Mouse (Mus musculus) heart, embryonic 11.5 days (tissue): ENCODE data around the gene Chd2. TPM values are rescaled to one million over a fixed set of nuclear protein-coding genes. Genes with fewer than 3 reads are reported as not detected.
"Not testable (repeated sequence)": the region's sequence is repeated elsewhere in the genome, so short reads cannot be mapped to it uniquely, and the experiment has no call there.

Source experiments
- ATAC-seq: fragments of 200-750 bp; cut with Nextera tagmentation; replicated peaks from 2 replicates; pipeline ENCODE4 v1.8.0; 2017; ENCODE audit warnings: moderate library complexity; ENCODE audit not compliant: insufficient number of reproducible peaks, low FRiP score, low TSS enrichment
- H3K27ac ChIP-seq: fragments of 300-500 bp; sonication (generic); 2 replicates; pipeline ENCODE4 v1.5.1; 2014; ENCODE audit warnings: mild to moderate bottlenecking, low read depth, low read length
- H3K27me3 ChIP-seq: fragments of 300-500 bp; sonication (generic); 2 replicates; pipeline ENCODE4 v1.6.1; 2014; ENCODE audit warnings: mild to moderate bottlenecking, low read length, mixed read lengths; ENCODE audit not compliant: control insufficient read depth, insufficient read depth
- H3K36me3 ChIP-seq: fragments of 300-500 bp; sonication (generic); 2 replicates; pipeline ENCODE4 v1.6.1; 2014; ENCODE audit warnings: mild to moderate bottlenecking, low read length, moderate library complexity, mixed read lengths; ENCODE audit not compliant: control insufficient read depth, insufficient read depth
- H3K4me1 ChIP-seq: fragments of 300-500 bp; sonication (generic); 2 replicates; pipeline ENCODE4 v1.6.1; 2014; ENCODE audit warnings: low read length; ENCODE audit not compliant: control insufficient read depth, insufficient read depth
- H3K4me2 ChIP-seq: fragments of 300-500 bp; sonication (generic); 2 replicates; pipeline ENCODE4 v1.6.1; 2014; ENCODE audit warnings: mild to moderate bottlenecking, moderate library complexity
- H3K4me3 ChIP-seq: fragments of 300-500 bp; sonication (generic); 2 replicates; pipeline ENCODE4 v1.5.1; 2014; ENCODE audit warnings: low read depth, low read length
- H3K9ac ChIP-seq: fragments of 300-500 bp; sonication (generic); 2 replicates; pipeline ENCODE4 v1.6.1; 2014; ENCODE audit warnings: mild to moderate bottlenecking, low read depth, low read length, moderate library complexity
- H3K9me3 ChIP-seq: fragments of 300-500 bp; sonication (generic); replicated peaks from 2 replicates; pipeline ENCODE4 v1.6.1; 2016; ENCODE audit warnings: low read length; ENCODE audit not compliant: control insufficient read depth
- WGBS: fragments of 180-500 bp; shearing (Covaris S2); extraction: QIAGEN DNeasy Blood & Tissue Kit; methylation state at CpG from one replicate; pipeline ENCODE4 v1.1.7; 2014; ENCODE audit not compliant: insufficient replicate concordance; 5-methylcytosine and 5-hydroxymethylcytosine counted together
- polyA plus RNA-seq: library from polyadenylated mRNA; unstranded; fragments of >200 nt; fragmentation: Nextera tagmentation; extraction: Ambion mirVana; gene quantifications from 2 replicates; pipeline ENCODE4 v1.2.1, GENCODE M21; 2014

The Chd2 gene
- polyA plus RNA-seq, 1 experiment from 2014 or later: 45.6 TPM

- Histone ChIP-seq H3K4me3 (no peak overlapping the region), H3K9me3 (no peaks in the 10 kb centered on the region)
- 23% methylated on average over 13 of the region's 13 CpGs for WGBS
Measured at GRCm38 (mm10) chr7:73584009-73584995, 42.7 kb upstream of the Chd2 start.

GRCm38 (mm10) chr7:73583400-73583799 is 41.8 kb upstream of the Chd2 start:
- Histone ChIP-seq H3K36me3 (no peaks in the 10 kb centered on the region), H3K4me2 (no peak overlapping the region), H3K9ac (no peak overlapping the region), H3K27me3 (no peaks in the 10 kb centered on the region), H3K4me3 (no peak overlapping the region), H3K27ac (peak overlapping the region; percentile 87; the same call in 1 of the 2 replicates), H3K9me3 (no peaks in the 10 kb centered on the region), H3K4me1 (peaks cover 28% of the 10 kb centered on the region)
- WGBS: 76% methylated on average over 7 of the region's 7 CpGs
- no peak for ATAC-seq

More at GRCm38 (mm10) chr7:73584009-73584995, 42.7 kb upstream of the Chd2 start:
- ATAC-seq: peak; percentile 43
- H3K27me3 ChIP-seq: no peaks in the 10 kb centered on the region
- no peaks in the 10 kb centered on the region for H3K36me3 ChIP-seq
- H3K9ac ChIP-seq: no peak overlapping the region
- H3K27ac ChIP-seq: peak overlapping the region; percentile 87
- H3K4me1 ChIP-seq: peaks cover 27% of the 10 kb centered on the region
- peak overlapping the region; percentile 37 for H3K4me2 ChIP-seq

- H3K4me1 ChIP-seq: peaks cover 30% of the 10 kb centered on the region
- no peaks in the 10 kb centered on the region for H3K9me3 ChIP-seq
- H3K4me3 ChIP-seq: no peak overlapping the region
- no peak for ATAC-seq
- H3K27ac ChIP-seq: no peak overlapping the region
- 56% methylated on average over 6 of the region's 6 CpGs for WGBS
- no peak overlapping the region for H3K4me2 ChIP-seq
- no peaks in the 10 kb centered on the region for H3K27me3 ChIP-seq
- H3K36me3 ChIP-seq: no peaks in the 10 kb centered on the region
- H3K9ac ChIP-seq: no peak overlapping the region
Measured at GRCm38 (mm10) chr7:73581836-73582375, 40.3 kb upstream of the Chd2 start.

GRCm38 (mm10) chr7:73579072-73579731 is 37.6 kb upstream of the Chd2 start:
- H3K27ac ChIP-seq: peak overlapping the region; percentile 55
- H3K4me3 ChIP-seq: no peak overlapping the region
- H3K9ac ChIP-seq: no peak overlapping the region
- 65% methylated on average over 8 of the region's 8 CpGs for WGBS
- H3K27me3 ChIP-seq: no peaks in the 10 kb centered on the region
- H3K9me3 ChIP-seq: no peaks in the 10 kb centered on the region
- H3K4me1 ChIP-seq: peaks cover 14% of the 10 kb centered on the region
- no peak overlapping the region for H3K4me2 ChIP-seq
- no peaks in the 10 kb centered on the region for H3K36me3 ChIP-seq
- ATAC-seq: no peak

GRCm38 (mm10) chr7:73577888-73578421 is 36.3 kb upstream of the Chd2 start:
- Histone ChIP-seq H3K4me3 (no peak overlapping the region), H3K27ac (0 out of 2 replicates have a peak overlapping the region, but pooled peaks have one; percentile 25), H3K4me2 (no peak overlapping the region), H3K36me3 (no peaks in the 10 kb centered on the region), H3K4me1 (peaks cover 11% of the 10 kb centered on the region), H3K9ac (no peak overlapping the region), H3K9me3 (no peaks in the 10 kb centered on the region), H3K27me3 (no peaks in the 10 kb centered on the region)
- 67% methylated on average over 6 of the region's 6 CpGs for WGBS
- no peak for ATAC-seq

GRCm38 (mm10) chr7:73576101-73576936 is 34.7 kb upstream of the Chd2 start:
- no peaks in the 10 kb centered on the region for H3K36me3 ChIP-seq
- H3K9me3 ChIP-seq: no peaks in the 10 kb centered on the region
- H3K27ac ChIP-seq: no peak overlapping the region
- H3K4me1 ChIP-seq: peaks cover 11% of the 10 kb centered on the region
- no peak overlapping the region for H3K4me2 ChIP-seq
- 41% methylated on average over 16 of the region's 16 CpGs for WGBS
- no peak for ATAC-seq
- no peak overlapping the region for H3K9ac ChIP-seq
- H3K27me3 ChIP-seq: no peaks in the 10 kb centered on the region
- no peak overlapping the region for H3K4me3 ChIP-seq

- ATAC-seq: no peak; the same call in 1 of the 2 replicates
- Histone ChIP-seq H3K4me1 (peaks cover 11% of the 10 kb centered on the region), H3K9me3 (no peaks in the 10 kb centered on the region), H3K4me2 (no peak overlapping the region), H3K27ac (no peak overlapping the region), H3K36me3 (no peaks in the 10 kb centered on the region), H3K27me3 (no peaks in the 10 kb centered on the region), H3K9ac (no peak overlapping the region), H3K4me3 (no peak overlapping the region)
- WGBS: 52% methylated on average over 8 of the region's 8 CpGs
Measured at GRCm38 (mm10) chr7:73575257-73575656, 33.6 kb upstream of the Chd2 start.

GRCm38 (mm10) chr7:73574673-73575072 is 33.0 kb upstream of the Chd2 start:
- not testable (repeated sequence) for H3K27ac ChIP-seq, H3K4me2 ChIP-seq, H3K9ac ChIP-seq, H3K4me3 ChIP-seq, H3K9me3 ChIP-seq, H3K27me3 ChIP-seq, ATAC-seq, H3K36me3 ChIP-seq, H3K4me1 ChIP-seq
- WGBS: 50% methylated on average over 3 of the region's 3 CpGs
